Mouse (Mus musculus): Measurements from ENCODE around the gene Tnfrsf11a. TPM values are rescaled to one million over a fixed set of nuclear protein-coding genes. Genes with fewer than 3 reads are reported as not detected.
"Not testable (repeated sequence)": the region's sequence is repeated elsewhere in the genome, so short reads cannot be mapped to it uniquely, and the experiment has no call there.

The Tnfrsf11a gene
- polyA plus RNA-seq, 1 experiment from 2014 or later: 0.31 TPM

- no peaks in the 10 kb centered on the region for H3K4me1 ChIP-seq
- no peaks in the 10 kb centered on the region for H3K36me3 ChIP-seq
- no peaks in the 10 kb centered on the region for H3K9me3 ChIP-seq (replicated peaks)
- no peak overlapping the region for H3K27ac ChIP-seq
- no peaks in the 10 kb centered on the region for H3K27me3 ChIP-seq (ENCODE audit: low read depth, poor library complexity, severe bottlenecking)
- no peak for DNase-seq (ENCODE audit: low spot score)
- H3K4me3 ChIP-seq: no peak overlapping the region
- WGBS: 91% methylated on average over 6 of the region's 6 CpGs
These were observed 20.1 kb downstream of the Tnfrsf11a start for GRCm38 (mm10) chr1:105800570-105800969.

- no peak for DNase-seq (ENCODE audit: low spot score)
- H3K36me3 ChIP-seq: no peaks in the 10 kb centered on the region
- H3K4me3 ChIP-seq: no peak overlapping the region
- no peaks in the 10 kb centered on the region for H3K27me3 ChIP-seq (ENCODE audit: low read depth, poor library complexity, severe bottlenecking)
- no peaks in the 10 kb centered on the region for H3K4me1 ChIP-seq
- H3K27ac ChIP-seq: no peak overlapping the region
- no peaks in the 10 kb centered on the region for H3K9me3 ChIP-seq (replicated peaks)
These were observed 20.7 kb downstream of the Tnfrsf11a start for GRCm38 (mm10) chr1:105801252-105801651.

- no peaks in the 10 kb centered on the region for H3K27me3 ChIP-seq (ENCODE audit: low read depth, poor library complexity, severe bottlenecking)
- H3K4me1 ChIP-seq: no peaks in the 10 kb centered on the region
- no peaks in the 10 kb centered on the region for H3K36me3 ChIP-seq
- no peak overlapping the region for H3K27ac ChIP-seq
- H3K9me3 ChIP-seq (replicated peaks): no peaks in the 10 kb centered on the region
- H3K4me3 ChIP-seq: no peak overlapping the region
- WGBS: 78% methylated on average over 6 of the region's 6 CpGs
- DNase-seq (ENCODE audit: low spot score): peak; percentile 19
These were observed 22.4 kb downstream of the Tnfrsf11a start for GRCm38 (mm10) chr1:105802941-105803340.

- H3K4me1 ChIP-seq: no peaks in the 10 kb centered on the region
- H3K27me3 ChIP-seq (ENCODE audit: low read depth, poor library complexity, severe bottlenecking): no peaks in the 10 kb centered on the region
- DNase-seq (ENCODE audit: low spot score): no peak
- H3K36me3 ChIP-seq: no peaks in the 10 kb centered on the region
- H3K9me3 ChIP-seq (replicated peaks): no peaks in the 10 kb centered on the region
- H3K4me3 ChIP-seq: no peak overlapping the region
- WGBS: 82% methylated on average over 3 of the region's 3 CpGs
- H3K27ac ChIP-seq: no peak overlapping the region
These were observed 23.8 kb downstream of the Tnfrsf11a start for GRCm38 (mm10) chr1:105804285-105804684.

GRCm38 (mm10) chr1:105805565-105805964 is 25.0 kb downstream of the Tnfrsf11a start:
- peak; percentile 22 for DNase-seq (ENCODE audit: low spot score)
- Histone ChIP-seq H3K4me1 (no peaks in the 10 kb centered on the region), H3K36me3 (no peaks in the 10 kb centered on the region), H3K27ac (no peak overlapping the region), H3K27me3 (ENCODE audit: low read depth, poor library complexity, severe bottlenecking) (no peaks in the 10 kb centered on the region), H3K4me3 (no peak overlapping the region), H3K9me3 (replicated peaks) (no peaks in the 10 kb centered on the region)
- WGBS: 93% methylated on average over 4 of the region's 4 CpGs

GRCm38 (mm10) chr1:105807028-105807722 is 26.7 kb downstream of the Tnfrsf11a start:
- no peak overlapping the region for H3K4me3 ChIP-seq
- no peaks in the 10 kb centered on the region for H3K36me3 ChIP-seq
- H3K4me1 ChIP-seq: no peaks in the 10 kb centered on the region
- H3K9me3 ChIP-seq (replicated peaks): no peaks in the 10 kb centered on the region
- H3K27me3 ChIP-seq (ENCODE audit: low read depth, poor library complexity, severe bottlenecking): no peaks in the 10 kb centered on the region
- WGBS: 89% methylated on average over 10 of the region's 10 CpGs
- peak; percentile 23 for DNase-seq (ENCODE audit: low spot score)
- H3K27ac ChIP-seq: no peak overlapping the region

- peaks cover 17% of the 10 kb centered on the region for H3K4me1 ChIP-seq
- H3K27me3 ChIP-seq (ENCODE audit: low read depth, poor library complexity, severe bottlenecking); DNase-seq (ENCODE audit: low spot score); H3K4me3 ChIP-seq; H3K27ac ChIP-seq; H3K36me3 ChIP-seq; H3K9me3 ChIP-seq (replicated peaks): not testable (repeated sequence)
These were observed 31.5 kb downstream of the Tnfrsf11a start for GRCm38 (mm10) chr1:105812027-105812426.

GRCm38 (mm10) chr1:105812960-105813708 is 32.6 kb downstream of the Tnfrsf11a start:
- Histone ChIP-seq H3K9me3 (replicated peaks) (no peaks in the 10 kb centered on the region), H3K27ac (no peak overlapping the region), H3K27me3 (ENCODE audit: low read depth, poor library complexity, severe bottlenecking) (no peaks in the 10 kb centered on the region), H3K36me3 (no peaks in the 10 kb centered on the region), H3K4me3 (no peak overlapping the region), H3K4me1 (peaks cover 17% of the 10 kb centered on the region)
- 85% methylated on average over 20 of the region's 20 CpGs for WGBS
- no peak for DNase-seq (ENCODE audit: low spot score)

GRCm38 (mm10) chr1:105813709-105814061 is 33.2 kb downstream of the Tnfrsf11a start:
- no peak for DNase-seq (ENCODE audit: low spot score)
- Histone ChIP-seq H3K36me3 (no peaks in the 10 kb centered on the region), H3K27ac (no peak overlapping the region), H3K4me3 (no peak overlapping the region), H3K27me3 (ENCODE audit: low read depth, poor library complexity, severe bottlenecking) (no peaks in the 10 kb centered on the region), H3K4me1 (peaks cover 18% of the 10 kb centered on the region), H3K9me3 (replicated peaks) (no peaks in the 10 kb centered on the region)
- WGBS: 75% methylated on average over 11 of the region's 11 CpGs

- Histone ChIP-seq H3K4me3 (no peak overlapping the region), H3K36me3 (no peaks in the 10 kb centered on the region), H3K4me1 (peaks cover 28% of the 10 kb centered on the region), H3K27ac (no peak overlapping the region), H3K27me3 (ENCODE audit: low read depth, poor library complexity, severe bottlenecking) (no peaks in the 10 kb centered on the region), H3K9me3 (replicated peaks) (no peaks in the 10 kb centered on the region)
- DNase-seq (ENCODE audit: low spot score): no peak
- 66% methylated on average over 14 of the region's 14 CpGs for WGBS
These were observed 34.1 kb downstream of the Tnfrsf11a start for GRCm38 (mm10) chr1:105814402-105815270.

- DNase-seq (ENCODE audit: low spot score): no peak
- H3K4me3 ChIP-seq: no peak overlapping the region
- no peaks in the 10 kb centered on the region for H3K9me3 ChIP-seq (replicated peaks)
- no peak overlapping the region for H3K27ac ChIP-seq
- H3K27me3 ChIP-seq (ENCODE audit: low read depth, poor library complexity, severe bottlenecking): no peaks in the 10 kb centered on the region
- no peaks in the 10 kb centered on the region for H3K36me3 ChIP-seq
- peaks cover 30% of the 10 kb centered on the region for H3K4me1 ChIP-seq
- 71% methylated on average over 2 of the region's 2 CpGs for WGBS
These were observed 34.8 kb downstream of the Tnfrsf11a start for GRCm38 (mm10) chr1:105815310-105815709.

- H3K36me3 ChIP-seq: no peaks in the 10 kb centered on the region
- peaks cover 30% of the 10 kb centered on the region for H3K4me1 ChIP-seq
- 83% methylated on average over 3 of the region's 3 CpGs for WGBS
- DNase-seq (ENCODE audit: low spot score): no peak
- no peak overlapping the region for H3K27ac ChIP-seq
- H3K9me3 ChIP-seq (replicated peaks): no peaks in the 10 kb centered on the region
- no peak overlapping the region for H3K4me3 ChIP-seq
- H3K27me3 ChIP-seq (ENCODE audit: low read depth, poor library complexity, severe bottlenecking): no peaks in the 10 kb centered on the region
These were observed 35.2 kb downstream of the Tnfrsf11a start for GRCm38 (mm10) chr1:105815736-105816135.

- no peak overlapping the region for H3K4me3 ChIP-seq
- peak overlapping the region; percentile 64; the same call in 1 of the 2 replicates for H3K27ac ChIP-seq
- 55% methylated on average over 6 of the region's 6 CpGs for WGBS
- peaks cover 22% of the 10 kb centered on the region for H3K4me1 ChIP-seq
- no peak for DNase-seq (ENCODE audit: low spot score)
- no peaks in the 10 kb centered on the region for H3K36me3 ChIP-seq
- no peaks in the 10 kb centered on the region for H3K27me3 ChIP-seq (ENCODE audit: low read depth, poor library complexity, severe bottlenecking)
- no peaks in the 10 kb centered on the region for H3K9me3 ChIP-seq (replicated peaks)
These were observed 38.5 kb downstream of the Tnfrsf11a start for GRCm38 (mm10) chr1:105819031-105819430.
